Mouse (Mus musculus): ENCODE results near the gene Gm7168. TPM values are rescaled to one million over a fixed set of nuclear protein-coding genes. Genes with fewer than 3 reads are reported as not detected.
"Not testable (repeated sequence)": the region's sequence is repeated elsewhere in the genome, so short reads cannot be mapped to it uniquely, and the experiment has no call there.

The Gm7168 gene
- under 1 TPM in 1 of 2 experiments, not detected in 1; 0.18 TPM for total RNA-seq (2021)
- long read RNA-seq, experiment 1 = 0 reads
- long read RNA-seq, experiment 2 = 0 reads

GRCm38 (mm10) chr17:13948073-13948472 is at the start of gene Gm7168:
Gm7168 (plus strand) TSS chr17:13948373.
- not testable (repeated sequence) for DNase-seq

- no peak for DNase-seq
Observed at GRCm38 (mm10) chr17:13898838-13899237, 49.3 kb upstream of the Gm7168 start.

- DNase-seq = no peak
Observed at GRCm38 (mm10) chr17:13899241-13899640, 48.9 kb upstream of the Gm7168 start.

- no peak for DNase-seq
Observed at GRCm38 (mm10) chr17:13903793-13904192, 44.4 kb upstream of the Gm7168 start.

- DNase-seq = no peak
Observed at GRCm38 (mm10) chr17:13907082-13907481, 41.1 kb upstream of the Gm7168 start.

- DNase-seq = no peak
Observed at GRCm38 (mm10) chr17:13907681-13908080, 40.5 kb upstream of the Gm7168 start.

- DNase-seq = peak in 1 of 2 experiments; percentile 43
Observed at GRCm38 (mm10) chr17:13913951-13914350, 34.2 kb upstream of the Gm7168 start.

- DNase-seq = peak; percentile 66 to 90
Observed at GRCm38 (mm10) chr17:13914531-13914930, 33.6 kb upstream of the Gm7168 start.

- no peak for DNase-seq
Observed at GRCm38 (mm10) chr17:13920771-13921170, 27.4 kb upstream of the Gm7168 start.

- DNase-seq = no peak
Observed at GRCm38 (mm10) chr17:13923418-13923817, 24.8 kb upstream of the Gm7168 start.

- DNase-seq = no peak
Observed at GRCm38 (mm10) chr17:13924588-13924987, 23.6 kb upstream of the Gm7168 start.

GRCm38 (mm10) chr17:13925931-13926330 is 22.2 kb upstream of the Gm7168 start:
- DNase-seq = no peak

- no peak for DNase-seq
Observed at GRCm38 (mm10) chr17:13930421-13930820, 17.8 kb upstream of the Gm7168 start.

- not testable (repeated sequence) for DNase-seq
Observed at GRCm38 (mm10) chr17:13935364-13935763, 12.8 kb upstream of the Gm7168 start.

GRCm38 (mm10) chr17:13937787-13938186 is 10.4 kb upstream of the Gm7168 start:
- DNase-seq = no peak

GRCm38 (mm10) chr17:13938652-13939051 is 9.5 kb upstream of the Gm7168 start:
- peak; percentile 51 to 67 for DNase-seq

- DNase-seq = peak in 1 of 2 experiments; percentile 10
Observed at GRCm38 (mm10) chr17:13939231-13939630, 8.9 kb upstream of the Gm7168 start.

- DNase-seq = peak; percentile 33 to 42
Observed at GRCm38 (mm10) chr17:13940487-13940886, 7.7 kb upstream of the Gm7168 start.

- not testable (repeated sequence) for DNase-seq
Observed at GRCm38 (mm10) chr17:13951570-13951969, 3.4 kb downstream of the Gm7168 start.

GRCm38 (mm10) chr17:13958129-13958528 is 10.0 kb downstream of the Gm7168 start:
- not testable (repeated sequence) for DNase-seq

GRCm38 (mm10) chr17:13962245-13962644 is 14.1 kb downstream of the Gm7168 start:
- DNase-seq = not testable (repeated sequence)

GRCm38 (mm10) chr17:13965048-13965447 is 16.9 kb downstream of the Gm7168 start:
- DNase-seq = not testable (repeated sequence)

- DNase-seq = not testable (repeated sequence)
Observed at GRCm38 (mm10) chr17:13969917-13970316, 21.7 kb downstream of the Gm7168 start.

- not testable (repeated sequence) for DNase-seq
Observed at GRCm38 (mm10) chr17:13970796-13971195, 22.6 kb downstream of the Gm7168 start.

- no peak for DNase-seq
Observed at GRCm38 (mm10) chr17:13987690-13988089, 39.5 kb downstream of the Gm7168 start.
